Mouse (Mus musculus): ENCODE measurements around the gene Rpp38. TPM values are rescaled to one million over a fixed set of nuclear protein-coding genes. Genes with fewer than 3 reads are reported as not detected.

Rpp38 gene
- total RNA-seq (2021): 10 to 100 TPM in 1 of 2 experiments, 1 to 10 TPM in 1; 8.4 to 11.9 TPM

DNA sequence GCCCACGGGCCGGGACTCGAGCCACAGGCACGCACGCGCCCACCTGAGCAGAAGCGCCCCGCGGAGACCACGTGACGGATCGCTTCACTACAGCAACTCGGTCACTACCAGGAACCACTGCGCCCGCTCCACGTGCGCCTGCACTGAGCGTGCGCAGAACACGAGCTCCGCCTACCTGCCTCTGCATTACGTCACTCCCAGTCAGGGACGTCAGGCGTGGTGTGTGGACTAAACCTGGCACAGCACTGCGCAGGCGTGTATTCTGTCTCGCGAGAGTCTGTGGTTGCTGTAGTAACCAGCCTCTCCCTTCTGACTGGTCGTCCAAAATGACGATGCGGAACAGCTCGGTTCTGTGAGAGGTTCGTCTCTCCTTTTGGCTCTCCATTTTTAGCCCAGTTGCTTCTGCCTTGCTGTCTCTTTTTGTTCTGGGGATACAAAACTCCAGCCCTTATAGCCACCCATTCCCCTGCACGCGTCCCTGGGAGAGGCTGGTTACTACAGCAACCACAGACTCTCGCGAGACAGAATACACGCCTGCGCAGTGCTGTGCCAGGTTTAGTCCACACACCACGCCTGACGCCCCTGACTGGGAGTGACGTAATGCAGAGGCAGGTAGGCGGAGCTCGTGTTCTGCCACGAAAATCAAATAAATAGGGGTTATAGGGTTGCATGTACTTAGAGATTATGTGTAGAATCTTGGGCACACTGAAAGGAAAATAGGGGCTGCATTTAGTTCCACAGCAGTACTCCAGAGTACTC lies at the start of gene Rpp38:
Rpp38 (minus strand) TSS at position 160 of the 759 bp plus-strand sequence.
- peak; percentile 98 to 99 for DNase-seq

DNA sequence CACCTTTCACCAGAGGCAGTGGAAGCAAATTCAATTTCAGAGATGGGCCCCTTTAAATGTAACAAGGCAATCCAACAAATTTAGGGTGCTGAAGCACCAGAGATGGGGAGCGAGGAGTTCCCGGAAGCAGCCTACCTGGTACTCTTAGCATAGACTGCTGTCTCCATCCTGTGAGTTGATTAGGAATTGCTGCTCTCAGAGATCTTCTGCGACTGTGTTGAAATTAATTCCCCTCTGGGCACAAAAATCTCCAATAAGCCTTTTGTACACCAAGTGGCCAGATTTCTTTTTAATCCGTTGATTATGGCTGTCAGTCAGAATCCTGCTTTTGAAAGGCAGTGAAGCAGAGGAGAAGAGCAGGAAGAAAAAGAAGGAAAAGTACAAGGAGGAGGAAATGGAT lies 32.7 kb upstream of the Rpp38 start:
- no peak for DNase-seq

DNA sequence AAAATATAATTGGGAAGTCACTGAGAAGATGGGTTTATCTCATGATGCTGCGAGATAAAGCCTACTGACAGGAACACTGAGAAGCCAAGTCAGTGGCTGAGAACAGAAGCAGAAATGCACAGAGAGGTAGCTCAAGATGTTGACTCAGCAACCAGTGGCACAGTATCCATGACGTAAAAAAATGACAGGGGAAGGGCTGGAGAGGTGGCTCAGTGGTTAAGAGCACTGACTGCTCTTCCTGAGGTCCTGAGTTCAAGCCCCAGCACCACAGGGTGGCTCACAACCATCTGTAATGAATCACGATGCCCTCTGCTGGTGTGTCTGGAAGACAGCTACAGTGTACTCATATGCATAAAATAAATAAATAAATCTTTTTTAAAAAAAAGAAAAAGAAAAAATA lies 28.6 kb upstream of the Rpp38 start:
- DNase-seq: no peak

DNA sequence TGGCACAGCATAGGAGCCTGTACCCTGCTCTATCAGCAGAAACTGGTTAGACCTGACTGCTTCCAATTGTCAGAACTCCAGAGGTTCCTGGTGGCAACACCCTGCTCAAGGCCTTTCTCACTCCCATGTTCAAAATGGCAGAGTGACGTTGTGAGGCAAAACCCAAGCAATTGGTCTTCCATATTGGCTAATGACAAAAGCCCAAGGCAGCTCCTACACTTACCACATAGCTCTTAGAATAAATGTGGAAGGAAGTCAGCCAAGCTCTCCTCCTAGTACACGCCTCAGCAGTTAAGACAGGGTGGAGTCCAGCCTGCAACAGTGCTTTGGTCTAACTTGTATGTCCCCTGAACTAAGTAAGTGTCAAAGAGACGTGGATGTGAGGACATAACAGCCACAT lies 25.4 kb upstream of the Rpp38 start:
- no peak for DNase-seq

DNA sequence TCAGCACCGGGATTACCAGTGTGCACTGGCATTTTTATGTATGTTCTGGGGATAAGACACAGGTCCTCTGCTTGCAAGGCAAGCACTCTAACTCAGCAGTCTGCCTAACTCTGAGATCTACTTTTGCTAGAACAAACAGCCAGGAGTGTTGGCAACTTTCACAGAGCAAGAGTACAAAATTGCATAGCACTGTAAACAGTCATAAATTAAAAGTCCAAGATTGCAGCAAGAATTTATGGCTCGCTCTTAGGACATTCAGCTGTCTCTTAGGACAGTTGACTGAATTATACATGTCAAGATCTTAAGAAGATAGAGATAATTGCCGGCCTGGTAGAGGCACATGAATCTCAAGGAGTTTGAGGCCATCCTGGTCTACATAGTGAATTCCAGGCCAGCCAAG lies 23.9 kb upstream of the Rpp38 start:
- DNase-seq: no peak

DNA sequence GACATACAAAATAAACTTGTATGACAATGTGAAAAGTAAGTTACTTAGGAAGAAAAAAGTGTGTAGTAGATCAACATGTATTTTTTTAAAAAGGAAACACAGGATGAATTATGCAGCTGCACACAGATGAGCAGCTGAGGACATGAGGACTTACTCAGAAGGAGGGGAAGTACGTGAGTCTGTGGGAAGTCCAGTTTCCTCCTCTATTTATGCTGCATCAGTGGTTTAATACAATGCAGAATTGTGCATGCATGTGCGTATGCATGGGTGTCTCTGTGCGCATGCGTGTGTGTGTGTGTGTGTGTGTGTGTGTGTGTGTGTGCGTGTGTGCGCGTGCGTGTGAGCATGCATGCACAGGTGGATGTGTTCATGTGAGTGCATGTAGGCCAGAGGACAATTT lies 23.4 kb upstream of the Rpp38 start:
- DNase-seq: no peak

DNA sequence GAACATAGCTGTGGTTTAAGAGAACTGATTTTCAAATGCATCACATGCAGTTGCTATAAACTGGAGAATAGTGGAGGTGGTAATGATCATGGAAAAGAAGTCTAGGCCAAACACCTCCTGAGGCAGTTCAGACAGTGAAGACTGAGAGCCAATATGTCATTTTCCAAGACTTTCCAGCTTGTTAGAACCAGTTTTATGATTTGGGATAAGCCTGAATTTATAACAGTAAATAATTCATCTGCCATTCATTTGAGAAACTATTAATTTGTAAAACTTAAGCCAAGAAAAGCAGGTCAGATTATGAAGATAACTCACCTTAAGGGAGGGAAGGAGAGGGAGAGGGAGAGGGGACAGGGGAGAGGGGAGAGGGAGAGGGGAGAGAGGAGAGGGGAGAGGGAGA lies 20.7 kb upstream of the Rpp38 start:
- DNase-seq: no peak

DNA sequence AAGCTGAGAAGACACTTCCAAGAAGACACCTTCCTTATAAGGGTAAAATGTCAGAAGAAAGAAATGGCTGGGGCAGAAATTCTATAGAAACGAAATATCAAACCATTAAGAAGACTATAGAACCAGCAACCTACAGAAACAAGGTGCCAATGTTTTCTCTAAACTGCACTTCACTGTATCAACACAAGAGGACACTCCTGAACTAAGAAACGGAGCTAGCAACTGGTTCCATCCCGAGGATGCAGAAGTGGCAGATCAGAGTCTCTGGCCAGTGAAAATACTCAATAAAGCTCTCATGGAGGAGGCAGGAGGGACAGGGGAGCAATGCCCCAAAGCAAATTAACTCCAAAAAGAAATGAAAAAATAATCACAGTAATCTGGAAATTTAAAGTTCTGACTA lies 16.5 kb upstream of the Rpp38 start:
- DNase-seq: no peak

DNA sequence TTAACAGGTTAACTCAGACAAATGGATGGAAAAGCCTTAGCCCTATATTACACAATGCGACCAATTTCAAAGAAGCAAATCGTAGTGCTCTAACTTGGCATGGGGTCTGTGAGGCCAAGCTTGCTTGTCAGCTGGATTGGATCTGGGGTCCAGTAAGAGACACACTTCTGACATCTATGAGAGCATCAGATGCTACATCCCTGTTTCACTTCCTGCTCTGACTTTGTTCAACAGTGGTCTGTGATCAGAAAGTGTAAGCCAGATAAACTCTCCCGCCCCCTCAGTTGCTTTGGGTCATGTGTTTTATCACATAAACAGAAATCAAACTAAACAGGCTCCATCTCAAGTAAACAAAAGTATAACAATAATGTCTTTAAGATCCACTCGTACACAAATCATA lies 16.0 kb upstream of the Rpp38 start:
- DNase-seq: no peak

DNA sequence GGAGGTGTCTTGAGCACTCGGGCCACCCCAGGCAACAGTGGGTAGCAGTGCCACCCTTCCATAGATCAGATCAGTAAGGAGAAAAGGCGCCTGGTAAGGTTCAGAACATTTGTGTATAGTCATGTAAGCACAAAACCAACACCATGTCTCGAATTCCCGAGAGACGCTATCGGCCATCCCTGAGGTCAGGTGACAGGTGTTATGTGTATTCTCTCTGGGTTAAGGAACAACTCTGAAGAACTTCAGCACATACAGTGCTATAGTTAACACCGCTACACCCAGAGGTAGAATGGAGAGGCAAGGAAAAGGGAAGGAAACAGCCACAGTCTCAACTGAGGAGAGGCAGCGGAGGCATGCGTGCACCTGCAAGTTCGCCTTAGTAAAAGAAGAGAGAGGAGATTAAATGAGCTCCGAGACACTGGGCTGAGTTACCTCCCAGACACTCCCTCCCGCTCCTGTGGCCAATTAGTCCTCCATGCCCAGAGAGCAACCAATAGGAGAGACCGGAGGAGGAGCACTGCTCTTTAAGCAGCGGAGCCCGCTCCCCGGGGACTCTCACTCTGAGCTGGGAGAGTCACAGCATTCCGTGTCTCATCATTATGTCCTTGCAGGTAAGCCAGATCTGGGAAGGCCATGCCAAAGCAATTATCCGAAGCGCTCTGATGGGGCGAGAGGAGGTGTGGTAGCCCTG lies 3.3 kb upstream of the Rpp38 start, which contains the start of gene Acbd7:
Acbd7 (plus strand) TSS at position 558 of the 691 bp plus-strand sequence.
- peak; percentile 42 to 58 for DNase-seq

DNA sequence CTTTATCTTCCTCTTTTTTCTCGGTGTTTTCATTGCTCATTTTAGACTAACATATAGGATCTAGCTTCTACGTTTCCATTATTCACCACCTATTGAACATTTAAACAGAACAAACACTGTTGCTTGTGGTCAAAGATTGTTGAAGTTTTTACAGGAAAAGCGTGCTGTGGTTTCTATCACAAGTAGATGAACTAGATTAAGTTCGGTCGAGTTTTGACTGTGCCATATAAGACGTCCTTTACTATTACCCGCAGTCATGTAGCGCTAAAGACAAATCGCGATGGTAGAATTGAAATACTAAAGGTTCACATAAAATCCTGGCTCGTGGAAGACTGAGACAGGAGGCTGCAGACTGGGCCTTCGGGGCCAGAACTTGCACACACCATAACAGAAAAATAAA lies 1.3 kb upstream of the Rpp38 start:
- no peak for DNase-seq

DNA sequence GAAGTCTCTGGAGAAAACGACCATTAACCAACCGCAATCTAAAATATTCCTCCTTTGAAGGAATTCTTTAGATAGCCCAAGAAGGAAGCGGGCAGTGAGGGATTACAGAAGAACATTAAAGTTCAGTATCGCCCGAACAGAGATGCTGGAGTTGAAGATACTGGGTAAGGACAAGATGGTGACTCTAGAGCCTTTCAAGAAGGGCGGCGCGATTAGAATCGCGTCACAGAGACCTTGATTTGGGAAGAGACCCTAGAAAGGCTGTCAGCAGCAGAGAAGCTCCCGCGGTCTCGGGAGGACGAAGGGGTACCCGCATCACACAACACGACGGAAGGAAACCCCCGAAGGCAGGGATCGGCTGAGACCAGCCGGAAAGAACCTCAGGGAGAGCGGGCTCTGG lies 387 bp downstream of the Rpp38 start:
- DNase-seq: no peak

DNA sequence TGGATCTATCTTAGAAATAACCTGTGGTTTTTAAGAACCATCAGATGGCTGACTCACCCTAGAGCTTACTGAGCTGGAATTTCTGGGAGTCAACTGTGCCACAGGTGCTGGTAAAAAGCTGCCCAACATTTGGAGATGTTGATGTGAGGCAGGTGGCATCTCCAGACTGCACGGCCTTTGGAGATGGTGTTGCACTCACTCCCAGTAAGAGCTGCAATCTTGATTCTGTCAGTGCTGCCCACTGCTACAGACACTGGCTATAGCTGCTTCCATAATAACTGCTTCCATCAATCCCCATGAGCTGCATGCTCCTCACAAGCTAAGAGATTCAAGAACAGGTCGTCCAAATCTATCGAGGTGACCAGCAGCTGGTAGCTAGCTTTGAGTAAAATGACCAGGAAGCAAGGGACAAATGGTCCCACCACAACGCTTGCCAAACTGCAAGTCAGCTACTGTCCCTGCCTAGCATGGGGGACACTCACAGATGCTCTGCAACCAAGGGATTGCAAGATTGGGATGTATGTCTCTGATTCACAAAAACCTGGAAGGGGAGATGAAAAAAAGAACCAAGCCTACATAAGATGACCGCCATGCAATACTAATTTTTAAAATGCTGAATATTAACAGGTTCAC lies 1.3 kb downstream of the Rpp38 start:
- no peak for DNase-seq

DNA sequence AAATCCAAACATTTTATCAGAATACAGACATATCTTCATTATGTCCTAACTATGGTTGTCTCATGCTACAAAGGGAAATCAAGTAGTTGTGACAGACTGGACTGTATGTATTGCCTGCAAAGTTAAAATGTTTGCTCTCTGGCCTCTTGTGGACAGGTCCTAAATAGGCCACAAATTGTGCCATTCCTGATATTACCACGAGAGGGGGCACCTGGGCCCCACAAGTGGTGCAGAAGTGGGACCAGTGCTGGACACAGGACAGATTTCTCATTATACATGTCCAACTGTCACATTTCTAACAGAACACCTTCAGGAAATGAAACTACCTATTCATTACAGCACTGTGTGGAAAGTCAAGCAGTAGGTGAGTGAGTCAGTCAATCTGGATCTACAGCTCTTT lies 5.1 kb downstream of the Rpp38 start:
- DNase-seq: no peak

DNA sequence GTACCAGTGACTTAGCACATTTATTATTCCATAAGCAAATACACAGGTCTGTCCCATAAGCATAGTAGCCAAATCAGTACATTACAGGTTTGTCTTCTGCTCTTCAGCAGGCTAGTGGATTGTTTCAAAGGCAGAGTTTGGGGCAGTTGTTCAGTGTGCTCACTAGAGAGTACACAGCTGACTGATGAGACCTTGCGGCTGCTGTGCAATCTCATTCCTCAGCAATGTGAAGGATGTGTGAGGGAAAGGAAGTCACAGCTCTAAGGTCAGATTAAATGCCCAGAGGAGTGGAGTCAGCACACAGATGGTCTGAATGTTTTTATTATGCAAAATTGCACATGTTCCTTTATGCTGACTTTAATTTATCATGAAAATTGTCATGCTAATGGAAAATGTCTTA lies 5.9 kb downstream of the Rpp38 start:
- DNase-seq: no peak

DNA sequence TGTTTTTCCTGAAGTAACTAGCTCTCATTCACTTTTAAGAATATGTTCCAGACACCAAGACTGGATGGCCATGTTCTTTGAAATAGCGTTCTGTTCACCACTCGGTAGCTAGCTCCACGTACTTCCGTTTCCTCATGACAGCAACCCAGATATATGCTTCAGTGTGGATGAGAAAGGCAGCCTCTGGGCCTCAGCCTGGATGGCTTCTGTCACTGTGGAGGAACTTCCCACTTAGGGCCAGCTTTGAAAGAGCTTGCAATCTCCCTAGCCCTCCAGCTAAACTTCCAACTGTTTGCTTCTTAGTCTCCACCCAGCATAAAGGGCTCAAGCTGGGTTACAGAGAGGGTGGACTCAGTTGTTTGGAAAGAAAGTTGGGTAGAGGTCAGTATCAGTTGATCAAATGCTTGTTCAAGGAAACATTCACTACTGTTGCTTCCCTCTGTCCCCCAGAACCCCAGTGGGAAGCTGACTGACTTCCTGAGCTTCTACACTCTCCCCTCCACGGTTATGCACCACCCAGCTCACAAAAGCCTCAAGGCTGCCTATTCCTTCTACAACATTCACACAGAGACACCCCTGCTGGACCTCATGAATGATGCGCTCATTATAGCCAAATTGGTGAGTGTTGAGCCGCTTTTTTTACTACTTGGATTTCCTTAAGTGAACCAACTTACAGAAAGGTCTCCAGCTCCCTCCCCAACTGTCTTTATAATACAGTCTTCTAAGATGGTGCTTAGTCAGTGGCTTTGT lies 7.9 kb downstream of the Rpp38 start:
- DNase-seq: no peak

DNA sequence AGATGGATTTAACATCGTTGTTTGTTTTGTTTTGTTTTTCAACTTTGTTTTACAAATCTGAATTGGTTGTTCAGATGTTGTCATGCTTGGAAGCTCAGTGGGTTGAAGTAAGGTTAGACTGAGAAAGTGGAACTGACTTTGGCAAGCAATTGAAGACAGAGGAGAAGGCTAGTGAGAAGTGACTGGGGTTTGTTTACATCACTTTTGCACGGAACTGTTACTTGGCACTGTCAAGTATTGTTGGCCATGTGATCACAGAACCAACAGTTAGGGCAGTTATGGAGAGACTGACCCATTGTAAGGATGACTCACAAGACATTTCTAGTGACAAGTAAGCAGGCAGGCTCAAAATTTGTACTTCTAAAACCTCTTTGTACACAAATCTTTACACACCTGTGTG lies 9.3 kb downstream of the Rpp38 start:
- DNase-seq: no peak

DNA sequence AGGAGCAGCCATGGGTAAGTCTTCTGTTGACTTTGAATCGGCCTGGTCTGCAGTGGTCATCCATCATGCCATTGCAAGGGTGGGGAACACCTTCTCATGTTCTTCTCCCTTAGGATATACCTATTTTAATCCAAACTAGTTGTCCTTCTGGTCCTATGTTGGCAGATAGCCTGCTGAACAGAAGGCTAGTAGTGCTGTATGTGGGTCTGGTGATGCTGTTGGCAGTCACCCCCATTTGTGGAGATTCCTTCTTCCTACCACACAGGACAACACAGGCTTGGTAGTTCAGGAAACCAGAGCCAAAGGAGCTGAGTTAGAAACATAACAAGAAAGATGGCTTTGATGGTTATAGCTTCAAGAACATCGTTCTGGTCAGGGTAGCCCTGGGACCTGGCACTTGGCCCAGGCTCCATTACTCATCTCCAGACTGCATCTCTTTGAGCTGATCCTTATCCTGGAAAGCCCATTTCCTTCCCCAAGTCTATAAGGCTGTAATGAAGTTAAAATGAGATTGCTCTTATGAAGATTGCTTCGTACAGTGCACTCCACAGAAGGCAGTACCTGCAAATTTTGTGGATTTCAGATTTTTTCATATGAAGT lies 26.9 kb downstream of the Rpp38 start:
- peak; percentile 19 to 40 for DNase-seq

DNA sequence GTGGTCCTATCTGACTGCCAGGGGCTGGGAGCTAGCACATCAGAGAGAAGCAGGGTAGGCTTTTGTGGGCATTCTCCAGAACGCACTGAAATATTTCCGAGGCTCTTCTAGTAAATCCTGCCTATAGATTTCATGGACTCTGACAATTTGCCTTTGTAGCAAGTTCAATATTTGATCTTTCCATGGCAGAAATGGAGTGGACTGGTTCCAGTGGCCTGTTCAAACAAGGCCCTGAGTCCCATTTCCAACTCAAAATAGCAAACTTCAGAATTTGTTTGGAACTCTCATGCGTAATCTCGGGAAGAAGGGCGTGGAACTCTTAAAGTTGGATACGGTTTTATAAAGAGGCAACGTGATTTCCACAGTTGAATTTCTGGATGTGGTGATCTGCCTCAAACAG lies 36.6 kb downstream of the Rpp38 start:
- no peak for DNase-seq

DNA sequence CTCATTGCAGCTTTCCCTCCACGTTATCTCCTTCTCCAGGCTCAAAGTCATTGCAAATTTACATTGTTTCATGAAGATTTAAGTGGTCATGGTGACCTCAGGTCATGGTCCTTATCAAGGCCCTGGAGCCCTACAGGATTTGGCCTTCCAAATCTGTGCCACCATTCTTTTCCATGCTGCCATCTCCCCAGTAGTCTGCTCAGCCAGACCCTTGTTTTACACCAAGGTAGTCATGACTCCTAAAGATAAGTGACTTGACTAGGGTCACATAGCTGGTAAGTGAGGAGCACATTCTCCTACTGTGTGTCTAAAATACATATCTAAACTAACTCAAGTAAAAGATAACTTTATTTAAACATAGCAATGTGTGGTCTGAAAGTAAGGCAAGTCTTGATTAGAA lies 40.3 kb downstream of the Rpp38 start:
- no peak for DNase-seq

DNA sequence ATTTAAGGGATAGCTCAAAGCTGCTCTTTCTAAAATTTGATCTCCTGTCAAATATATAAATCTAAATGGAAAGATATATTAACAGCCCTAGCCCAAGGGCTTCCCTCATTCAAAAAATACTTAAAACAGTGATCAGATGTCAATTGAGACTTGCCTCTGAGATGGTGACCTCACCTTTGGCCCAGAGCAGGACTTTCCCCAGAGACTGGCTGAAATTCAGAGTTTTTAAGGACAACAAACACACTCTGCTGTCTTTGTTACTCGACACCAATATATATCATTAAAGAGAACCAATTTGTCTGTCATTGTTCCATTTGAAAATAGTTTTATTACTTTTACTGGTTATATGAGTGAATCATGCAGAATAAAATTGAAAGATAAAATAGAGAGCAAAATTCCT lies 42.9 kb downstream of the Rpp38 start:
- DNase-seq: no peak

DNA sequence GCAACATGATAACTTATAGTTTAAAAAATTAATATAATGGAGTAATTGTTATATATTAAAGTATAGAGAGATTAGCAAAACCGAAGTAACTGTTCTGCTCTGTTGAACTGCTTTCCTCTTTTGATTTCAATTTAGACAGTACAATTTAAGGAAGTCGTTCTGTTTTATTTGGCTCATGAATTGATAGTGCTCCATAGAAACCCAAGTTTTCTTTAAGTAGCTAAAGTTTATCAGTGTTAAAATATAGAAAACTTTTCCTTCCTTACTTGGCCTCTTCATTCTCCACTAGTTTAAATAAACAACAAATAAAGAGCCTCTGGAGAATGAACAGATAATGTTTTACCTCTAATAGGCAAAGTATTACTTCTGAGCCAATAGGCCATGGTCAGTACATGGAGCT lies 46.2 kb downstream of the Rpp38 start:
- DNase-seq: no peak

DNA sequence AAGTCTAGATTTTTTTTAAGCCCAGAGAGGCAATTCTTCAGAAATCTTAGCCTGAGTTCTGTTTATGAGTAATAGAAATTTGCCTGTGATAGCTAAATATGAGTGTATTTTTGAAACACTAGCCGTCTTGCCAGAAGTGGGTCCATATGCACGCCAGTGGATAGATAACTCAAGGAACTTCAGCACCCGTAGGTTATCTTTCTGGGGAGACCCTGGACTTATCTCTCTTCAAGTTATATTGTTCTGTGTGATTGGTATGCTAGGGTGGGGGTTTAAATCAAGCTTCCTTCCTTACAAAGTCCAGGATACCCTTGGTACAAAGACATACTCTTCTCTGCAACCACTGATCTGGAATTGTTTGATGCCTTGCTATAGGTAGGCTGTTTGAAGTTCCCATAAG lies 46.7 kb downstream of the Rpp38 start:
- no peak for DNase-seq

Measured in layer of hippocampus, postnatal 36 days (tissue).